Mouse (Mus musculus) CH12.LX (cell line): Measurements from ENCODE around the gene Scarf2. TPM values are rescaled to one million over a fixed set of nuclear protein-coding genes. Genes with fewer than 3 reads are reported as not detected.

ENCODE experiments used
- DNase-seq: peaks from one replicate; pipeline ENCODE4 v3.0.0-alpha.2; 2013; ENCODE audit errors: extremely low read depth
- H3K27ac ChIP-seq: 2 replicates; pipeline ENCODE4 v1.5.1; 2012; ENCODE audit warnings: low read depth, mild to moderate bottlenecking, control low read depth, moderate library complexity; ENCODE audit not compliant: insufficient read depth
- H3K27me3 ChIP-seq: replicated peaks from 2 replicates; pipeline ENCODE3; 2012; ENCODE audit warnings: inconsistent platforms
- H3K36me3 ChIP-seq, 2 experiments: replicated peaks in 1 of 2; 2 replicates each; pipeline versions ENCODE3 to v1.6.1; 2012; ENCODE audit warnings: inconsistent platforms in 1 of 2, low read length in 1 of 2, mild to moderate bottlenecking in 1 of 2, mixed read lengths in 1 of 2, moderate library complexity in 1 of 2; ENCODE audit not compliant: control insufficient read depth in 1 of 2, insufficient read depth in 1 of 2
- H3K4me1 ChIP-seq, 2 experiments: 2 replicates each; pipeline ENCODE4 v1.6.1; 2012; ENCODE audit warnings: inconsistent platforms in 1 of 2, moderate library complexity in 1 of 2; ENCODE audit not compliant: insufficient read depth in 2 of 2, control insufficient read depth in 1 of 2
- H3K4me2 ChIP-seq: 2 replicates; pipeline ENCODE4 v1.6.1; 2012; ENCODE audit warnings: low read depth, mild to moderate bottlenecking, control low read depth; ENCODE audit not compliant: poor library complexity, insufficient read depth, severe bottlenecking
- H3K4me3 ChIP-seq, 3 experiments: fragments of 150-350 bp in 1 of 3; sonication (generic) in 1 of 3; replicated peaks in 1 of 3; 2 replicates each; pipeline versions ENCODE3 to v1.5.1; 2011 to 2012; ENCODE audit warnings: low read depth in 2 of 3, low read length in 2 of 3, mild to moderate bottlenecking in 2 of 3, moderate library complexity in 2 of 3, control low read depth in 1 of 3, improper control_type of control experiment in 1 of 3, inconsistent platforms in 1 of 3, mixed read lengths in 1 of 3; ENCODE audit not compliant: poor library complexity in 1 of 3
- H3K79me2 ChIP-seq: replicated peaks from 2 replicates; pipeline ENCODE4 v1.6.1; 2012; ENCODE audit warnings: mild to moderate bottlenecking, moderate library complexity; ENCODE audit not compliant: control insufficient read depth, poor library complexity, insufficient read depth, severe bottlenecking; ENCODE audit errors: extremely low read depth
- H3K9ac ChIP-seq: 2 replicates; pipeline ENCODE4 v1.6.1; 2012; ENCODE audit warnings: low read depth, mild to moderate bottlenecking, control low read depth, moderate library complexity; ENCODE audit not compliant: insufficient read depth
- H3K9me3 ChIP-seq: replicated peaks from 2 replicates; pipeline ENCODE3; 2012; ENCODE audit warnings: low read length, inconsistent platforms, mixed read lengths
- CHD2 ChIP-seq: IDR thresholded peaks from 2 replicates; pipeline ENCODE4 v1.6.1; 2011; ENCODE audit warnings: low read length, improper control_type of control experiment
- CTCF ChIP-seq, 2 experiments: IDR thresholded peaks in 1 of 2; conservative IDR thresholded peaks in 1 of 2; 2 replicates each; pipeline ENCODE4 v1.5.1; 2011 to 2012; ENCODE audit warnings: low read depth in 2 of 2, low read length in 2 of 2, improper control_type of control experiment in 1 of 2, inconsistent platforms in 1 of 2, mild to moderate bottlenecking in 1 of 2, moderate library complexity in 1 of 2
- ELF1 ChIP-seq: IDR thresholded peaks from 2 replicates; pipeline ENCODE4 v1.6.1; 2014; ENCODE audit warnings: low read depth, mild to moderate bottlenecking, inconsistent platforms, low read length, improper control_type of control experiment
- JUN ChIP-seq: IDR thresholded peaks from 2 replicates; pipeline ENCODE4 v1.6.1; 2011; ENCODE audit warnings: low read depth, mild to moderate bottlenecking, low read length, improper control_type of control experiment, moderate library complexity; ENCODE audit not compliant: insufficient read depth
- MEF2A ChIP-seq: IDR thresholded peaks from 2 replicates; pipeline ENCODE4 v1.6.1; 2014; ENCODE audit warnings: low read depth, mild to moderate bottlenecking, inconsistent platforms, low read length, improper control_type of control experiment, borderline replicate concordance
- NRF1 ChIP-seq: IDR thresholded peaks from 2 replicates; pipeline ENCODE4 v1.6.1; 2014; ENCODE audit warnings: low read depth, mild to moderate bottlenecking, inconsistent platforms, low read length, improper control_type of control experiment, moderate library complexity
- POLR2AphosphoS2 ChIP-seq: IDR thresholded peaks from 2 replicates; pipeline ENCODE4 v1.6.1; 2011; ENCODE audit warnings: low read depth, low read length, improper control_type of control experiment
- SMC3 ChIP-seq: IDR thresholded peaks from 2 replicates; pipeline ENCODE4 v1.6.1; 2011; ENCODE audit warnings: low read depth, low read length, improper control_type of control experiment
- TBP ChIP-seq: conservative IDR thresholded peaks from 2 replicates; pipeline ENCODE4 v1.6.1; 2011; ENCODE audit warnings: low read depth, low read length, improper control_type of control experiment
- TCF12 ChIP-seq: IDR thresholded peaks from 2 replicates; pipeline ENCODE4 v1.6.1; 2014; ENCODE audit warnings: low read depth, mild to moderate bottlenecking, inconsistent platforms, low read length, improper control_type of control experiment
- USF1 ChIP-seq: IDR thresholded peaks from 2 replicates; pipeline ENCODE4 v1.6.1; 2014; ENCODE audit warnings: low read depth, mild to moderate bottlenecking, inconsistent platforms, low read length, improper control_type of control experiment
- USF2 ChIP-seq: conservative IDR thresholded peaks from 2 replicates; pipeline ENCODE4 v1.6.1; 2011; ENCODE audit warnings: low read depth, low read length, improper control_type of control experiment
- ZC3H11A ChIP-seq: IDR thresholded peaks from 2 replicates; pipeline ENCODE4 v1.6.1; 2012; ENCODE audit warnings: low read depth, mild to moderate bottlenecking, inconsistent platforms, low read length, improper control_type of control experiment
- ZKSCAN1 ChIP-seq: IDR thresholded peaks from 2 replicates; pipeline ENCODE4 v1.6.1; 2012; ENCODE audit warnings: low read depth, inconsistent platforms, low read length, improper control_type of control experiment, borderline replicate concordance
- ZNF384 ChIP-seq: IDR thresholded peaks from 2 replicates; pipeline ENCODE4 v1.6.1; 2012; ENCODE audit warnings: low read depth, low read length, improper control_type of control experiment, inconsistent platforms
- dilution Hi-C: fragments of 300-500 bp; cut with MboI; formaldehyde crosslinking; loops from 2 replicates; pipeline ENCODE4 v1.14.3; 2020; ENCODE audit warnings: low sequenced_read_pairs; ENCODE audit not compliant: extremely low pct_unique_long_range_greater_than_20kb, extremely low pct_ligation_motif_present
- in situ Hi-C: fragments of 300-500 bp; cut with MboI; formaldehyde crosslinking; loops from 3 replicates; pipeline ENCODE4 v1.14.3; 2019; ENCODE audit warnings: low sequenced_read_pairs, low pct_ligation_motif_present, low pct_unique_long_range_greater_than_20kb, mixed read lengths
- polyA plus RNA-seq: library from polyadenylated mRNA; unstranded; fragments of >175 nt; gene quantifications from 2 replicates; pipeline ENCODE4 v1.2.1, GENCODE M21; 2012; ENCODE audit warnings: low read depth; ENCODE audit not compliant: insufficient read length
- total RNA-seq, 2 experiments: library from RNA; depleted of rRNA; stranded (reverse); fragments of 300-350 nt in 1 of 2; fragments of >200 nt in 1 of 2; gene quantifications; 2 replicates each; pipeline ENCODE4 v1.2.3; 2012 to 2014

The Scarf2 gene
- total and polyA plus RNA-seq, 3 experiments, result not detected

GRCm38 (mm10) chr16:17794047-17794446 lies 3.0 kb upstream of the Scarf2 start:
- Histone ChIP-seq H3K9ac (no peak overlapping the region), H3K27ac (no peak overlapping the region), H3K4me1 (peaks cover 9% of the 10 kb centered on the region in 2 experiments), H3K27me3 (peaks cover 30% of the 10 kb centered on the region), H3K4me3 (no peak overlapping the region), H3K4me2 (no peak overlapping the region), H3K79me2 (no peaks in the 10 kb centered on the region), H3K36me3 (no peaks in the 10 kb centered on the region), H3K9me3 (peaks cover 8% of the 10 kb centered on the region)
- DNase-seq, result no peak
- TF ChIP-seq NRF1 (no peak), USF1 (no peak), POLR2AphosphoS2 (no peak), TBP (no peak), ZKSCAN1 (no peak), ZC3H11A (no peak), ELF1 (no peak), CHD2 (no peak), TCF12 (no peak), JUN (no peak)
- dilution Hi-C loops, result no loop called here
- in situ Hi-C loops, result no loop called here

- no peak overlapping the region for H3K4me3 ChIP-seq
- H3K9ac ChIP-seq, result no peak overlapping the region
- H3K27me3 ChIP-seq, result peaks cover 40% of the 10 kb centered on the region
- H3K4me2 ChIP-seq, result no peak overlapping the region
- H3K9me3 ChIP-seq, result peaks cover 8% of the 10 kb centered on the region
- dilution Hi-C loops, result no loop called here
- peak in 1 of 2 experiments; percentile 5; a peak in 1 of 4 replicates for TF ChIP-seq CTCF (conservative IDR thresholded peaks at IDR 0.05 in 1 of 2, IDR thresholded peaks at IDR 0.05 in 1 of 2; ENCODE audit: low read depth in 2 of 2, low read length in 2 of 2)
- peak; percentile 6; the same call in 1 of the 2 replicates for TF ChIP-seq SMC3
- TF ChIP-seq ZNF384, result no peak
- TF ChIP-seq CHD2, result no peak
- TF ChIP-seq MEF2A, result no peak
- TF ChIP-seq USF2, result no peak
- in situ Hi-C loops, result no loop called here
- H3K79me2 ChIP-seq, result no peaks in the 10 kb centered on the region
- H3K27ac ChIP-seq, result no peak overlapping the region
- DNase-seq, result peak; percentile 21
- peaks cover 9% of the 10 kb centered on the region in 2 experiments for H3K4me1 ChIP-seq
- H3K36me3 ChIP-seq, result no peaks in the 10 kb centered on the region
Observed at GRCm38 (mm10) chr16:17795643-17796042, 1.4 kb upstream of the Scarf2 start.
